Mouse (Mus musculus) bone marrow, adult 2 months (tissue): ENCODE results near the gene Bmyc.

Experiments used
- CTCF ChIP-seq: fragments of 200-500 bp; IDR thresholded peaks from 2 replicates; pipeline ENCODE4 v1.5.1; 2011; ENCODE audit warnings: low read length, control low read depth; ENCODE audit not compliant: control insufficient read depth, insufficient read depth
- POLR2A ChIP-seq: fragments of 200-500 bp; IDR thresholded peaks from 2 replicates; pipeline ENCODE4 v1.6.1; 2011; ENCODE audit warnings: low read depth, mild to moderate bottlenecking, control low read depth, low read length, borderline replicate concordance; ENCODE audit not compliant: control insufficient read depth

- TF ChIP-seq CTCF (no peak), POLR2A (no peak)
These were observed 19.6 kb upstream of the Bmyc start for GRCm38 (mm10) chr2:25686941-25687340.
